Mouse (Mus musculus): ENCODE measurements at regions not wholly inside any gene's neighbourhood (a gene's known extent, or its start where the extent isn't known, plus 50 kb on each side); places are given as distances from the start of the nearest gene placed in this dataset.

DNA sequence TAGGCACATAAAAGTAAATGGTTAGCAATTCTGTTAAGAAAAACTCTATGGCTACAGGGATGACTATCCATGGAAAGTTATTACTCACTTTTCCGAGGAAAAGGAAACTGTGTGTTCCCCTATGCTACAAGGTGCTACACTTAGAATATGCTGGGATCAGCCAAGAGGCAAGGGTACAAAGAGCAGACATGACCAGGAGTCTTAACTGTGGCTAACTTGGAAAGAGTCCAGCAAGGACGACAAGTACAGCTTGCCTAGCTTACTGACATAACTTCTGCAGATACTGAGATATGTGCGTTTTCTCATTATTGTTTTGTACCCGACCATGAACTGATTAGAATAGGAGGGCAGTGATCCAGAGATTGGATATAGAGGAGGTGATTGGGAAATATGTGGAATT is 296.4 kb downstream of the Gm16223 start:
- Histone ChIP-seq H3K4me1 (replicated peaks) (no peaks in the 10 kb centered on the region), H3K9me3 (replicated peaks) (0 out of 2 replicates have a peak, but pooled peaks cover 3% of the 10 kb centered on the region), H3K9ac (no peak overlapping the region), H3K4me3 (replicated peaks) (no peak overlapping the region), H3K27ac (no peak overlapping the region), H3K4me2 (no peak overlapping the region), H3K27me3 (no peaks in the 10 kb centered on the region), H3K36me3 (no peaks in the 10 kb centered on the region)
- 62% methylated on average over 4 of the region's 4 CpGs for WGBS (ENCODE audit: insufficient replicate concordance)
- DNase-seq (no peak), ATAC-seq (ENCODE audit: low read depth) (no peak)

GRCm38 (mm10) chr5:42387959-42388358 is 320.2 kb downstream of the Gm16223 start:
- Histone ChIP-seq H3K4me2 (no peak overlapping the region), H3K27me3 (no peaks in the 10 kb centered on the region), H3K36me3 (no peaks in the 10 kb centered on the region), H3K4me1 (replicated peaks) (no peaks in the 10 kb centered on the region), H3K9me3 (replicated peaks) (no peaks in the 10 kb centered on the region), H3K9ac (no peak overlapping the region), H3K4me3 (replicated peaks) (no peak overlapping the region), H3K27ac (no peak overlapping the region)
- WGBS (ENCODE audit: insufficient replicate concordance) = 46% methylated on average over 1 of the region's 1 CpGs
- DNase-seq (no peak), ATAC-seq (ENCODE audit: low read depth) (no peak)

DNA sequence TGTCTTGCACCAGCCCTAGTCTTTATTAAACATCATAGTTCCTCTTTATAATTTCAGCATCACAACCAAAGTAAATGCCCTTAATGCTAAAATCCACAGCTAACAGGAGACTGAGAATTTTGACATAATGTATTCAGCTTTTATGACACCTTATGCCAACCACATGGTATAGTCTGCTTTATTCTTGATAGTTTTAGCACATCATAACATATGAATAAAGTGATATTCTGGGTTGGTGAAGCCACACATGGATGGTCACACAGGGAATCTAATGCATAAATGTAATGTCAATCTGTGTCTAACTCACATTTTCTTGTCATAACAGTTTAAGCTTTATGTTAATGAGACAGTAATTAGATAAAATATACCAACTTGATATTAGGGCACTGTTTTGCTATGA is 328.9 kb downstream of the Gm16223 start:
- Histone ChIP-seq H3K36me3 (no peaks in the 10 kb centered on the region), H3K27ac (no peak overlapping the region), H3K9ac (no peak overlapping the region), H3K27me3 (no peaks in the 10 kb centered on the region), H3K4me2 (no peak overlapping the region), H3K4me1 (replicated peaks) (no peaks in the 10 kb centered on the region), H3K9me3 (replicated peaks) (no peaks in the 10 kb centered on the region), H3K4me3 (replicated peaks) (no peak overlapping the region)
- no peak for DNase-seq
- no peak for ATAC-seq (ENCODE audit: low read depth)

- Histone ChIP-seq H3K27ac (no peak overlapping the region), H3K9ac (no peak overlapping the region), H3K9me3 (replicated peaks) (no peaks in the 10 kb centered on the region), H3K4me3 (replicated peaks) (no peak overlapping the region), H3K27me3 (no peaks in the 10 kb centered on the region), H3K36me3 (no peaks in the 10 kb centered on the region), H3K4me2 (no peak overlapping the region), H3K4me1 (replicated peaks) (no peaks in the 10 kb centered on the region)
- DNase-seq = no peak
- ATAC-seq (ENCODE audit: low read depth) = no peak
Observed at GRCm38 (mm10) chr5:42409981-42410380, 342.2 kb downstream of the Gm16223 start.

- no peaks in the 10 kb centered on the region for H3K27me3 ChIP-seq
- H3K36me3 ChIP-seq = no peaks in the 10 kb centered on the region
- H3K27ac ChIP-seq = no peak overlapping the region
- 31% methylated on average over 1 of the region's 1 CpGs for WGBS (ENCODE audit: insufficient replicate concordance)
- no peak for DNase-seq
- no peaks in the 10 kb centered on the region for H3K4me1 ChIP-seq (replicated peaks)
- no peaks in the 10 kb centered on the region for H3K9me3 ChIP-seq (replicated peaks)
- no peak overlapping the region for H3K4me3 ChIP-seq (replicated peaks)
- H3K9ac ChIP-seq = no peak overlapping the region
- ATAC-seq (ENCODE audit: low read depth) = no peak
- no peak overlapping the region for H3K4me2 ChIP-seq
Observed at GRCm38 (mm10) chr5:42412296-42412695, 344.5 kb downstream of the Gm16223 start.

DNA sequence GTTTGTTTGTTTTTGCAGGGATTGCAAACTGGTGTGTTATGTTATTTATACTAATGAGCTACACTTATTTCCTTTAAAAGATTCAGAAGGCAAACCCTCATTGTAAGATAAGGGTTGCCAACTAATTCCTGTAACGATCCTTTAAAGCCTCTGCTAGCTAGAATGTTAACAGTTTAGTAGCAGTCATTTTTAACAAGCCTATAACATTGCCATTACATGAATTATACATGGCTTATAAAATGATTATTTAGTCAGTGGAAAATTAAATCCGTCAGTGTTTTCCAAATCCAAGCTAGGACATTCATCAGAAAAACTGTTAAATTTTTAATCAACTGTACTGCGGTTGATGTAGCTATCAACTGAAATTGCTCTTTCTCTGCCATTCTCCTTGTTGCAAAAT is 358.1 kb downstream of the Gm16223 start:
- Histone ChIP-seq H3K9ac (no peak overlapping the region), H3K9me3 (replicated peaks) (no peaks in the 10 kb centered on the region), H3K36me3 (no peaks in the 10 kb centered on the region), H3K27me3 (no peaks in the 10 kb centered on the region), H3K4me1 (replicated peaks) (no peaks in the 10 kb centered on the region), H3K27ac (no peak overlapping the region), H3K4me3 (replicated peaks) (no peak overlapping the region), H3K4me2 (no peak overlapping the region)
- WGBS (ENCODE audit: insufficient replicate concordance) = 56% methylated on average over 3 of the region's 3 CpGs
- DNase-seq = no peak
- ATAC-seq (ENCODE audit: low read depth) = no peak

DNA sequence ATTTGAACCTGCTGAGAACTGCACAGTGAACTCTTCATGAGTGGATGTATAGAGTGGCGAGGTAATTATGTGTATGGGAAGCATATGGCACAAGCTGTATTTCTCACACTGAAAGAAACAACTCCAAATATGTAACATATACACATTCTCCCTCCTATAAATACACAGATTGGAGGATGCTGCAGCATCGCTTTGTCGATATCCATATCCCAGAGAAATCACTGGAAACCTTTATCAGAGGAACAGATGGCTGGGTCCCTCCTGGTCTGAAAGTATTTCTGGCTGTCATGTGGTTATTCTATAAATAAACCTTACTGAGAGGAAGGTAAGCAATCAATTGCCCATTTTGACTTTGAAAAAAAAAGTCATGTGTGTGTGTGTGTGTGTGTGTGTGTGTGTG is 365.4 kb downstream of the Gm16223 start:
- no peaks in the 10 kb centered on the region for H3K9me3 ChIP-seq (replicated peaks)
- H3K27ac ChIP-seq = no peak overlapping the region
- H3K27me3 ChIP-seq = no peaks in the 10 kb centered on the region
- H3K4me3 ChIP-seq (replicated peaks) = no peak overlapping the region
- no peak overlapping the region for H3K9ac ChIP-seq
- ATAC-seq (ENCODE audit: low read depth) (no peak), DNase-seq (no peak)
- no peak overlapping the region for H3K4me2 ChIP-seq
- H3K4me1 ChIP-seq (replicated peaks) = no peaks in the 10 kb centered on the region
- WGBS (ENCODE audit: insufficient replicate concordance) = 62% methylated on average over 3 of the region's 3 CpGs
- H3K36me3 ChIP-seq = no peaks in the 10 kb centered on the region

DNA sequence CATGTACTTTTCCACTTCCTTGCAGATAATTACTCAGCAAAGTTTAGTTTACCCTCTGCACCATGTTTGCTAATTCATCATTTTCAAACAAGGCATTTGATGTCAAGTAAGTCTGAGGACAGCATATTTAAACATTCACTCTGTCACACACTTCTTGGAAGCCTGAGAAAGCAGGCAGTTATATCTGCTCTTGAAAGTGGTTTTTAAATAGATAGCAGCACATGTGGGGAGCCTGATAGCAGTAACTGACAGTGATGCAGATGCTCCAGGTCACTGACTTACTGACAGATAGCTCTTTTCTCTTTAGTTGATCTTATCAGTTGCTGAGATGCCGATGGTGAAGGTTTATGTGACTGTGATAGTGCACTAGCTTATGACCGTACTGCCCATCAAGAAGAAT is 380.9 kb downstream of the Gm16223 start:
- no peaks in the 10 kb centered on the region for H3K4me1 ChIP-seq (replicated peaks)
- no peak overlapping the region for H3K4me2 ChIP-seq
- ATAC-seq (ENCODE audit: low read depth) (peak; percentile 39; the same call in 1 of the 2 replicates), DNase-seq (peak; percentile 0)
- no peak overlapping the region for H3K4me3 ChIP-seq (replicated peaks)
- no peaks in the 10 kb centered on the region for H3K36me3 ChIP-seq
- no peaks in the 10 kb centered on the region for H3K27me3 ChIP-seq
- no peak overlapping the region for H3K9ac ChIP-seq
- H3K27ac ChIP-seq = no peak overlapping the region
- H3K9me3 ChIP-seq (replicated peaks) = no peaks in the 10 kb centered on the region
- 43% methylated on average over 2 of the region's 2 CpGs for WGBS (ENCODE audit: insufficient replicate concordance)

DNA sequence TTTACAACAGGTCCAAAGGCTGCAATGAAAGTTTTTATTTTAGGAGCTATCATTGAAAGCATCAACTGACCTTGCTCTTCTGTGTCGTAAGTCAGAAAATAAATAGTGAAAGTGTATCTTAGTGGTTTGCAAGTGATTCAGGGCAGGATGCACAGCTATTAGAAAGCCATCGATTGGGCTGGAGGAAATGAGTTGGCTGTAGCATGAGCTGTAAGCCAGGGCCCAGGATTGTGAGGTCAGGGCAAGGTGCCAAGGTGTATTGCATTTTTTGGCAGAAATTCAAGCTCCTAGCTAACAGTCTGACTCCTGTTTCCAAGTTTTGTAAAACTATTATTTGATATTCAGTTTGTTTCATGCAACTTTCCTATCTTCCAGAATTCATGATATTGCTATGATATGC is 381.8 kb downstream of the Gm16223 start:
- ATAC-seq (ENCODE audit: low read depth) (no peak), DNase-seq (no peak)
- Histone ChIP-seq H3K4me3 (replicated peaks) (no peak overlapping the region), H3K36me3 (no peaks in the 10 kb centered on the region), H3K4me1 (replicated peaks) (no peaks in the 10 kb centered on the region), H3K9me3 (replicated peaks) (no peaks in the 10 kb centered on the region), H3K27me3 (no peaks in the 10 kb centered on the region), H3K27ac (no peak overlapping the region), H3K9ac (no peak overlapping the region), H3K4me2 (no peak overlapping the region)
- 73% methylated on average over 2 of the region's 2 CpGs for WGBS (ENCODE audit: insufficient replicate concordance)

- Histone ChIP-seq H3K36me3 (no peaks in the 10 kb centered on the region), H3K4me2 (no peak overlapping the region), H3K4me3 (replicated peaks) (no peak overlapping the region), H3K27me3 (no peaks in the 10 kb centered on the region), H3K4me1 (replicated peaks) (no peaks in the 10 kb centered on the region), H3K27ac (no peak overlapping the region), H3K9ac (no peak overlapping the region), H3K9me3 (replicated peaks) (no peaks in the 10 kb centered on the region)
- no peak for ATAC-seq (ENCODE audit: low read depth)
- DNase-seq = no peak
- WGBS (ENCODE audit: insufficient replicate concordance) = 43% methylated on average over 3 of the region's 3 CpGs
Observed at GRCm38 (mm10) chr5:42453707-42454106, 385.9 kb downstream of the Gm16223 start.

- H3K4me3 ChIP-seq (replicated peaks) = no peak overlapping the region
- no peak overlapping the region for H3K4me2 ChIP-seq
- H3K4me1 ChIP-seq (replicated peaks) = no peaks in the 10 kb centered on the region
- DNase-seq (no peak), ATAC-seq (ENCODE audit: low read depth) (no peak)
- no peaks in the 10 kb centered on the region for H3K27me3 ChIP-seq
- 64% methylated on average over 1 of the region's 1 CpGs for WGBS (ENCODE audit: insufficient replicate concordance)
- no peak overlapping the region for H3K9ac ChIP-seq
- H3K9me3 ChIP-seq (replicated peaks) = no peaks in the 10 kb centered on the region
- H3K27ac ChIP-seq = no peak overlapping the region
- no peaks in the 10 kb centered on the region for H3K36me3 ChIP-seq
Observed at GRCm38 (mm10) chr5:42461195-42461594, 393.4 kb downstream of the Gm16223 start.

DNA sequence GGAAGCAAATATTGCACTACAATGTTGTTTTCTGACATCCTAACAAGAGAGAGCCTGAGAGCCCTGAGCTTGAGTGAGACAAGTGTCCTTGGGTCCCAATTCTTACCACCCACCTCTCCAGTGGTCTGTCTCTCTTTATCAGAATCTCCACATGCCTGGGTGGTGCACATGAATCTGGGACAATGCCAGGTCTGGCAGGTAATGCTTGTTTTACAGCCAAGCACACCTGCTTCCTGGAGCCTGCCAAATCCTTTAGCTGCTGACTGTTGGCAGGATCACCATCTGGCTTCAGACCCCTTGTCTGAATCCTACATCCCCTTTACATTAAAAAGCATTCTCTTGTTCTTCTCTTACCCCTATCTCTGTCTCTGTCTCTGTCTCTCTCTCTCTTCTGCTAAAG is 397.1 kb downstream of the Gm16223 start:
- Histone ChIP-seq H3K4me2 (no peak overlapping the region), H3K9me3 (replicated peaks) (no peaks in the 10 kb centered on the region), H3K27ac (no peak overlapping the region), H3K4me1 (replicated peaks) (no peaks in the 10 kb centered on the region), H3K36me3 (no peaks in the 10 kb centered on the region), H3K27me3 (no peaks in the 10 kb centered on the region), H3K4me3 (replicated peaks) (no peak overlapping the region), H3K9ac (no peak overlapping the region)
- ATAC-seq (ENCODE audit: low read depth) = no peak
- DNase-seq = no peak

- Histone ChIP-seq H3K9ac (no peak overlapping the region), H3K4me2 (no peak overlapping the region), H3K9me3 (replicated peaks) (no peaks in the 10 kb centered on the region), H3K36me3 (no peaks in the 10 kb centered on the region), H3K4me3 (replicated peaks) (no peak overlapping the region), H3K4me1 (replicated peaks) (no peaks in the 10 kb centered on the region), H3K27ac (no peak overlapping the region), H3K27me3 (no peaks in the 10 kb centered on the region)
- DNase-seq = no peak
- 62% methylated on average over 4 of the region's 4 CpGs for WGBS (ENCODE audit: insufficient replicate concordance)
- no peak for ATAC-seq (ENCODE audit: low read depth)
Observed at GRCm38 (mm10) chr5:42473493-42473892, 405.7 kb downstream of the Gm16223 start.

Data from liver, embryonic 13.5 days (tissue).